Mouse (Mus musculus): Measurements from ENCODE around the gene Cisd3. TPM values are rescaled to one million over a fixed set of nuclear protein-coding genes. Genes with fewer than 3 reads are reported as not detected.
"Not testable (repeated sequence)": the region's sequence is repeated elsewhere in the genome, so short reads cannot be mapped to it uniquely, and the experiment has no call there.

Gene Cisd3
- 16.5 and 19.8 TPM in 2 replicates for polyA plus RNA-seq (2015; fragmentation: Nextera tagmentation; extraction: Ambion mirVana)

GRCm38 (mm10) chr11:97685613-97686321 is at the start of gene Cisd3:
Cisd3 (plus strand) TSS chr11:97685826.
- H3K9me3 ChIP-seq (replicated peaks; ENCODE audit: control insufficient read depth, low read length), result no peaks in the 10 kb centered on the region
- 1% methylated on average over 43 of the region's 43 CpGs for WGBS (ENCODE audit: insufficient replicate concordance)
- peaks cover 6% of the 10 kb centered on the region for H3K4me1 ChIP-seq (ENCODE audit: control insufficient read depth, low read depth, low read length)
- H3K36me3 ChIP-seq (ENCODE audit: control insufficient read depth, insufficient read depth), result no peaks in the 10 kb centered on the region
- ATAC-seq (ENCODE audit: low read depth), result peak; percentile 93
- H3K4me2 ChIP-seq (ENCODE audit: low read depth, low read length), result peak within 1 kb of the TSS; percentile 57
- H3K27me3 ChIP-seq (ENCODE audit: control insufficient read depth, insufficient read depth, low read depth, low read length), result peaks cover 5% of the 10 kb centered on the region
- peak within 1 kb of the TSS; percentile 43 for H3K4me3 ChIP-seq (ENCODE audit: low read depth, low read length)
- H3K9ac ChIP-seq (ENCODE audit: low read depth, low read length), result no peak within 1 kb of the TSS; the same call in 1 of the 2 replicates
- H3K27ac ChIP-seq (ENCODE audit: low read length), result no peak within 1 kb of the TSS

GRCm38 (mm10) chr11:97641668-97642067 is 44.0 kb upstream of the Cisd3 start:
- ATAC-seq (ENCODE audit: low read depth), result no peak
- Histone ChIP-seq H3K4me3 (ENCODE audit: low read depth, low read length) (no peak overlapping the region), H3K9ac (ENCODE audit: low read depth, low read length) (no peak overlapping the region), H3K27me3 (ENCODE audit: control insufficient read depth, insufficient read depth, low read depth, low read length) (no peaks in the 10 kb centered on the region), H3K9me3 (replicated peaks; ENCODE audit: control insufficient read depth, low read length) (no peaks in the 10 kb centered on the region), H3K4me2 (ENCODE audit: low read depth, low read length) (no peak overlapping the region), H3K4me1 (ENCODE audit: control insufficient read depth, low read depth, low read length) (no peaks in the 10 kb centered on the region), H3K36me3 (ENCODE audit: control insufficient read depth, insufficient read depth) (no peaks in the 10 kb centered on the region), H3K27ac (ENCODE audit: low read length) (no peak overlapping the region)
- WGBS (ENCODE audit: insufficient replicate concordance), result 17% methylated on average over 8 of the region's 8 CpGs

- Histone ChIP-seq H3K4me2 (ENCODE audit: low read depth, low read length) (no peak overlapping the region), H3K4me3 (ENCODE audit: low read depth, low read length) (no peak overlapping the region)
- WGBS (ENCODE audit: insufficient replicate concordance), result 34% methylated on average over 2 of the region's 2 CpGs
Observed at GRCm38 (mm10) chr11:97642746-97643145, 42.9 kb upstream of the Cisd3 start.

GRCm38 (mm10) chr11:97643380-97644055 is 42.1 kb upstream of the Cisd3 start:
- 50% methylated on average over 8 of the region's 8 CpGs for WGBS (ENCODE audit: insufficient replicate concordance)
- H3K4me3 ChIP-seq (ENCODE audit: low read depth, low read length), result no peak overlapping the region
- no peak overlapping the region for H3K9ac ChIP-seq (ENCODE audit: low read depth, low read length)
- no peaks in the 10 kb centered on the region for H3K9me3 ChIP-seq (replicated peaks; ENCODE audit: control insufficient read depth, low read length)
- H3K4me2 ChIP-seq (ENCODE audit: low read depth, low read length), result no peak overlapping the region
- H3K4me1 ChIP-seq (ENCODE audit: control insufficient read depth, low read depth, low read length), result no peaks in the 10 kb centered on the region
- H3K27me3 ChIP-seq (ENCODE audit: control insufficient read depth, insufficient read depth, low read depth, low read length), result no peaks in the 10 kb centered on the region
- no peak overlapping the region for H3K27ac ChIP-seq (ENCODE audit: low read length)
- H3K36me3 ChIP-seq (ENCODE audit: control insufficient read depth, insufficient read depth), result no peaks in the 10 kb centered on the region
- no peak for ATAC-seq (ENCODE audit: low read depth)

More at GRCm38 (mm10) chr11:97642746-97643145, 42.9 kb upstream of the Cisd3 start:
- no peak overlapping the region for H3K27ac ChIP-seq (ENCODE audit: low read length)
- no peak overlapping the region for H3K9ac ChIP-seq (ENCODE audit: low read depth, low read length)
- no peaks in the 10 kb centered on the region for H3K27me3 ChIP-seq (ENCODE audit: control insufficient read depth, insufficient read depth, low read depth, low read length)
- ATAC-seq (ENCODE audit: low read depth), result no peak
- H3K9me3 ChIP-seq (replicated peaks; ENCODE audit: control insufficient read depth, low read length), result no peaks in the 10 kb centered on the region
- H3K36me3 ChIP-seq (ENCODE audit: control insufficient read depth, insufficient read depth), result no peaks in the 10 kb centered on the region
- no peaks in the 10 kb centered on the region for H3K4me1 ChIP-seq (ENCODE audit: control insufficient read depth, low read depth, low read length)

GRCm38 (mm10) chr11:97644834-97645233 is 40.8 kb upstream of the Cisd3 start:
- ATAC-seq (ENCODE audit: low read depth), result no peak
- Histone ChIP-seq H3K36me3 (ENCODE audit: control insufficient read depth, insufficient read depth) (no peaks in the 10 kb centered on the region), H3K9ac (ENCODE audit: low read depth, low read length) (no peak overlapping the region), H3K9me3 (replicated peaks; ENCODE audit: control insufficient read depth, low read length) (no peaks in the 10 kb centered on the region), H3K27me3 (ENCODE audit: control insufficient read depth, insufficient read depth, low read depth, low read length) (no peaks in the 10 kb centered on the region), H3K4me2 (ENCODE audit: low read depth, low read length) (no peak overlapping the region), H3K4me1 (ENCODE audit: control insufficient read depth, low read depth, low read length) (no peaks in the 10 kb centered on the region), H3K27ac (ENCODE audit: low read length) (no peak overlapping the region), H3K4me3 (ENCODE audit: low read depth, low read length) (no peak overlapping the region)
- WGBS (ENCODE audit: insufficient replicate concordance), result 4% methylated on average over 6 of the region's 6 CpGs

- ATAC-seq (ENCODE audit: low read depth); H3K27me3 ChIP-seq (ENCODE audit: control insufficient read depth, insufficient read depth, low read depth, low read length); H3K4me3 ChIP-seq (ENCODE audit: low read depth, low read length); H3K4me2 ChIP-seq (ENCODE audit: low read depth, low read length); H3K9me3 ChIP-seq (replicated peaks; ENCODE audit: control insufficient read depth, low read length); H3K4me1 ChIP-seq (ENCODE audit: control insufficient read depth, low read depth, low read length); H3K36me3 ChIP-seq (ENCODE audit: control insufficient read depth, insufficient read depth); H3K27ac ChIP-seq (ENCODE audit: low read length); H3K9ac ChIP-seq (ENCODE audit: low read depth, low read length): not testable (repeated sequence)
- 45% methylated on average over 4 of the region's 4 CpGs for WGBS (ENCODE audit: insufficient replicate concordance)
Observed at GRCm38 (mm10) chr11:97648541-97648940, 37.1 kb upstream of the Cisd3 start.

- Histone ChIP-seq H3K27me3 (ENCODE audit: control insufficient read depth, insufficient read depth, low read depth, low read length) (no peaks in the 10 kb centered on the region), H3K4me3 (ENCODE audit: low read depth, low read length) (no peak overlapping the region), H3K27ac (ENCODE audit: low read length) (no peak overlapping the region), H3K4me2 (ENCODE audit: low read depth, low read length) (no peak overlapping the region), H3K9me3 (replicated peaks; ENCODE audit: control insufficient read depth, low read length) (no peaks in the 10 kb centered on the region), H3K36me3 (ENCODE audit: control insufficient read depth, insufficient read depth) (no peaks in the 10 kb centered on the region), H3K4me1 (ENCODE audit: control insufficient read depth, low read depth, low read length) (no peaks in the 10 kb centered on the region), H3K9ac (ENCODE audit: low read depth, low read length) (no peak overlapping the region)
- 56% methylated on average over 5 of the region's 5 CpGs for WGBS (ENCODE audit: insufficient replicate concordance)
- no peak for ATAC-seq (ENCODE audit: low read depth)
Observed at GRCm38 (mm10) chr11:97650341-97650740, 35.3 kb upstream of the Cisd3 start.

- 84% methylated on average over 11 of the region's 11 CpGs for WGBS (ENCODE audit: insufficient replicate concordance)
Observed at GRCm38 (mm10) chr11:97653376-97653775, 32.2 kb upstream of the Cisd3 start.

GRCm38 (mm10) chr11:97654210-97654609 is 31.4 kb upstream of the Cisd3 start:
- ATAC-seq (ENCODE audit: low read depth), result no peak
- WGBS (ENCODE audit: insufficient replicate concordance), result 66% methylated on average over 2 of the region's 2 CpGs
- Histone ChIP-seq H3K4me2 (ENCODE audit: low read depth, low read length) (no peak overlapping the region), H3K36me3 (ENCODE audit: control insufficient read depth, insufficient read depth) (no peaks in the 10 kb centered on the region), H3K4me3 (ENCODE audit: low read depth, low read length) (no peak overlapping the region), H3K9me3 (replicated peaks; ENCODE audit: control insufficient read depth, low read length) (no peaks in the 10 kb centered on the region), H3K9ac (ENCODE audit: low read depth, low read length) (no peak overlapping the region), H3K27ac (ENCODE audit: low read length) (no peak overlapping the region), H3K27me3 (ENCODE audit: control insufficient read depth, insufficient read depth, low read depth, low read length) (peaks cover 6% of the 10 kb centered on the region), H3K4me1 (ENCODE audit: control insufficient read depth, low read depth, low read length) (peaks cover 2% of the 10 kb centered on the region)

More at GRCm38 (mm10) chr11:97653376-97653775, 32.2 kb upstream of the Cisd3 start:
- H3K36me3 ChIP-seq (ENCODE audit: control insufficient read depth, insufficient read depth); H3K9ac ChIP-seq (ENCODE audit: low read depth, low read length); H3K27ac ChIP-seq (ENCODE audit: low read length); H3K4me1 ChIP-seq (ENCODE audit: control insufficient read depth, low read depth, low read length); ATAC-seq (ENCODE audit: low read depth); H3K4me3 ChIP-seq (ENCODE audit: low read depth, low read length); H3K27me3 ChIP-seq (ENCODE audit: control insufficient read depth, insufficient read depth, low read depth, low read length); H3K4me2 ChIP-seq (ENCODE audit: low read depth, low read length); H3K9me3 ChIP-seq (replicated peaks; ENCODE audit: control insufficient read depth, low read length): not testable (repeated sequence)

Data from liver, embryonic 16.5 days (tissue).